Comparison of ENCODE assay signal across 8 mouse cellular contexts in genomic region chr16:65561963-65562863, GRCm38 (mm10). TPM values are rescaled to one million over a fixed set of nuclear protein-coding genes. Genes with fewer than 3 reads are reported as not detected.
A peak's percentile ranks its signal among the peaks of the same experiment; 100 is the strongest.
DNase-seq lines count a peak whose midpoint lies in the region; ATAC-seq and TF ChIP-seq lines count a peak whose summit lies in the region.

TSS of gene Chmp2b (minus strand) at chr16:65562726.

- WGBS in heart, embryonic 13.5 days, result under 1% methylated on average over 69 of the region's 69 CpGs
- WGBS in liver, embryonic 14.5 days (ENCODE audit: insufficient replicate concordance), result under 1% methylated on average over 56 of the region's 69 CpGs
- WGBS in neural tube, embryonic 11.5 days, result under 1% methylated on average over 69 of the region's 69 CpGs

- peak within 1 kb of the TSS; percentile 99 for H3K4me3 ChIP-seq in heart, embryonic 13.5 days
- H3K4me3 ChIP-seq in liver, embryonic 14.5 days (ENCODE audit: insufficient read depth in 1 of 2, low read depth in 2 of 2, low read length in 2 of 2), result peak within 1 kb of the TSS; percentile 73 to 75
- H3K4me3 ChIP-seq in neural tube, embryonic 11.5 days (ENCODE audit: low read depth, low read length), result peak within 1 kb of the TSS; percentile 92

- H3K9ac ChIP-seq in heart, embryonic 13.5 days, result peak within 1 kb of the TSS; percentile 97
- H3K9ac ChIP-seq in liver, embryonic 14.5 days (replicated peaks), result peak within 1 kb of the TSS; percentile 64
- peak within 1 kb of the TSS; percentile 78 for H3K9ac ChIP-seq in neural tube, embryonic 11.5 days (ENCODE audit: low read length)

- TF ChIP-seq CTCF in liver, embryonic 14.5 days (IDR thresholded peaks at IDR 0.05; ENCODE audit: low read depth), result no peak

- H3K9me3 ChIP-seq in heart, embryonic 13.5 days, result no peaks in the 10 kb centered on the region
- H3K9me3 ChIP-seq in liver, embryonic 14.5 days (ENCODE audit: control insufficient read depth, low read length), result no peaks in the 10 kb centered on the region
- no peaks in the 10 kb centered on the region for H3K9me3 ChIP-seq in neural tube, embryonic 11.5 days (ENCODE audit: control insufficient read depth, low read length)

- peak; percentile 82 for ATAC-seq in erythroid progenitor cell, adult 5-6 weeks (replicated peaks; ENCODE audit: low FRiP score, poor library complexity, severe bottlenecking)
- peak; percentile 77 for ATAC-seq in heart, embryonic 13.5 days (ENCODE audit: extremely low read depth, insufficient number of reproducible peaks, low FRiP score, low TSS enrichment)
- ATAC-seq in liver, embryonic 14.5 days (ENCODE audit: insufficient read depth), result peak; percentile 93
- peak; percentile 90 for ATAC-seq in neural tube, embryonic 11.5 days (ENCODE audit: insufficient read depth, low FRiP score, low TSS enrichment)

- H3K4me2 ChIP-seq in heart, embryonic 13.5 days, result peak within 1 kb of the TSS; percentile 88
- peak within 1 kb of the TSS; percentile 82 for H3K4me2 ChIP-seq in liver, embryonic 14.5 days (ENCODE audit: low read depth)
- peak within 1 kb of the TSS; percentile 91 for H3K4me2 ChIP-seq in neural tube, embryonic 11.5 days (ENCODE audit: low read depth)

- H3K27ac ChIP-seq in heart, embryonic 13.5 days (replicated peaks), result peak within 1 kb of the TSS; percentile 59
- no peak within 1 kb of the TSS for H3K27ac ChIP-seq in liver, embryonic 14.5 days
- no peak within 1 kb of the TSS for H3K27ac ChIP-seq in neural tube, embryonic 11.5 days (ENCODE audit: low read depth, low read length)

- no peaks in the 10 kb centered on the region for H3K27me3 ChIP-seq in heart, embryonic 13.5 days (replicated peaks)
- H3K27me3 ChIP-seq in liver, embryonic 14.5 days (ENCODE audit: control insufficient read depth, insufficient read depth, low read length), result no peaks in the 10 kb centered on the region
- no peaks in the 10 kb centered on the region for H3K27me3 ChIP-seq in neural tube, embryonic 11.5 days (ENCODE audit: control insufficient read depth, insufficient read depth, low read length)

- TF ChIP-seq EP300 in liver, embryonic 14.5 days (IDR thresholded peaks at IDR 0.05; ENCODE audit: low read depth), result no peak

- peak; percentile 91 for DNase-seq in CD4-positive, CD25-positive, alpha-beta regulatory T cell, adult 2 months (ENCODE audit: low read depth, low spot score)
- DNase-seq in brain, embryonic 18.5 days (ENCODE audit: low read depth, low spot score), result peak; percentile 78
- DNase-seq in kidney, postnatal 10 days, result peak; percentile 92
- DNase-seq in liver, embryonic 14.5 days (ENCODE audit: low read depth in 3 of 3, low spot score in 3 of 3), result peak; percentile 66 to 71 (median 69)
- DNase-seq in neural tube, embryonic 11.5 days (ENCODE audit: low spot score), result peak; percentile 90
- DNase-seq in telencephalon, adult 2 months (ENCODE audit: low read depth, low spot score), result peak; percentile 83

- H3K4me1 ChIP-seq in heart, embryonic 13.5 days, result peaks cover 25% of the 10 kb centered on the region
- peaks cover 5% of the 10 kb centered on the region in 2 experiments; a peak in 3 of 4 replicates for H3K4me1 ChIP-seq in liver, embryonic 14.5 days (replicated peaks; ENCODE audit: control insufficient read depth in 2 of 2, insufficient read depth in 2 of 2, low read length in 1 of 2)
- H3K4me1 ChIP-seq in neural tube, embryonic 11.5 days (ENCODE audit: control insufficient read depth, insufficient read depth, low read length), result 0 out of 2 replicates have a peak, but pooled peaks cover 2% of the 10 kb centered on the region

- peaks cover 7% of the 10 kb centered on the region for H3K36me3 ChIP-seq in heart, embryonic 13.5 days
- no peaks in the 10 kb centered on the region for H3K36me3 ChIP-seq in liver, embryonic 14.5 days (replicated peaks; ENCODE audit: control insufficient read depth, insufficient read depth, low read depth)
- H3K36me3 ChIP-seq in neural tube, embryonic 11.5 days (ENCODE audit: control insufficient read depth, insufficient read depth, low read length), result no peaks in the 10 kb centered on the region

RNA-seq across cellular contexts. Expression of gene Chmp2b, which starts in this region (rescaled TPM):
- total RNA-seq in erythroid progenitor cell, adult 5-6 weeks (2015; ENCODE audit: low replicate concordance), result 11.2 and 16.8 TPM in 2 replicates
- 3.3 TPM in 2 replicates for total RNA-seq in erythroid progenitor cell, adult 5-6 weeks (2017; ENCODE audit: low replicate concordance)
- 57.2 and 60.5 TPM in 2 replicates for polyA plus RNA-seq in heart, embryonic 13.5 days (2015; fragmentation: Nextera tagmentation; extraction: Ambion mirVana)
- polyA plus RNA-seq in liver, embryonic 14.5 days (2012; rRNA removed), result 2.8 and 6.4 TPM in 2 replicates
- 13.6 and 15.3 TPM in 2 replicates for polyA plus RNA-seq in liver, embryonic 14.5 days (2014; fragmentation: Nextera tagmentation; extraction: Ambion mirVana)
- 55.9 and 64.5 TPM in 2 replicates for polyA plus RNA-seq in neural tube, embryonic 11.5 days (2014; fragmentation: Nextera tagmentation; extraction: Ambion mirVana)
